Mouse (Mus musculus): ENCODE results near the gene Afap1. TPM values are rescaled to one million over a fixed set of nuclear protein-coding genes. Genes with fewer than 3 reads are reported as not detected.

The Afap1 gene
- total and polyA plus RNA-seq, 2 experiments: 0.55 to 0.73 TPM

DNA sequence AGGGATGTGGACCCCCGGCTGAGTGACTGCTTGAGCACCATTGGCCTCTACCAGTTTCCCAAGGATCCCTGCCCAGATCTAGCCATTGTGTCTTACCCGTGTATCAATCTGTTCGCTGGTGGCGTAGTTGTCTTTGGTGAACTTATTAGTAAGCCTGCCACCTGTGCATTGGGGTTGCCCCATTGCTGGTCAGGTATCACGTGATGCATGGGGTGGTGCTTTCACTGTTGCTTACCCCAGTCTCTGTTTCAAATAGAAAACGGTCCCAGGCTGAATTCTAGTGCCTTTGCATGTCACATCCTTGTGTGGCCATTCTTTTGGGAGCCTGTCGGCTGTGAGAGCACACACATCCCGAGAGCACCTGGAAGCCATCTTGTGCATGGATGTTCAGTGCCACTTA, 95.0 kb downstream of the Afap1 start:
- Histone ChIP-seq H3K36me3 (ENCODE audit: control insufficient read depth, insufficient read depth, low read length) (no peaks in the 10 kb centered on the region), H3K79me2 (ENCODE audit: control insufficient read depth, insufficient read depth, low read length) (no peaks in the 10 kb centered on the region), H3K4me3 (ENCODE audit: insufficient read depth, low read depth, low read length) (no peak overlapping the region), H3K4me1 (ENCODE audit: control insufficient read depth, insufficient read depth, low read length) (no peaks in the 10 kb centered on the region), H3K9ac (ENCODE audit: low read depth, low read length) (no peak overlapping the region), H3K27me3 (ENCODE audit: control insufficient read depth, insufficient read depth, low read length) (no peaks in the 10 kb centered on the region), H3K27ac (replicated peaks; ENCODE audit: insufficient read depth, low read depth, low read length) (no peak overlapping the region)
- DNase-seq (ENCODE audit: extremely low read depth, low read depth, low spot score): no peak
- TF ChIP-seq CTCF (IDR thresholded peaks at IDR 0.05; ENCODE audit: low read depth, low read length) (no peak), POLR2A (IDR thresholded peaks at IDR 0.05; ENCODE audit: extremely low read depth, insufficient read depth, low read length) (no peak)
- 91% methylated on average over 8 of the region's 8 CpGs for WGBS

DNA sequence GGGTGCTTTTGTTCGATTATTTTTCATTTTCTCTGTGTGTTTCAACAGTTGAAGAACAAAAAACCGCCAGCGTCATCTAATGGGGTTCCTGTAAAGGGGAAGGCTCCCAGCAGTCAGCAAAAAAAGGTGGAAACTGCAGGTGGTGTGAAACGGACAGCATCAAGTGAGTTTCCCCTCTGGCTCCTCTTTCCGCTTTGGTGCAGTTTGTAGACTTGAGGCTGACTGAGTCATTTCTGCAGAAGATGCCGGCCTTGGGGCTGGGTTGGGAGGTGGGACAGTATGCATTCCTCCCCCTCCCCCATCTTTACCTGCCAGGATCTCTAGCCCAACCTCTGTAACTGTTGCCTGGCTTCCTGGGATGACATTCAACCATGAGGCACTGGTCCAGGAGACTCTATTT, 96.4 kb downstream of the Afap1 start:
- H3K9ac ChIP-seq (ENCODE audit: low read depth, low read length): no peak overlapping the region
- H3K79me2 ChIP-seq (ENCODE audit: control insufficient read depth, insufficient read depth, low read length): no peaks in the 10 kb centered on the region

DNA sequence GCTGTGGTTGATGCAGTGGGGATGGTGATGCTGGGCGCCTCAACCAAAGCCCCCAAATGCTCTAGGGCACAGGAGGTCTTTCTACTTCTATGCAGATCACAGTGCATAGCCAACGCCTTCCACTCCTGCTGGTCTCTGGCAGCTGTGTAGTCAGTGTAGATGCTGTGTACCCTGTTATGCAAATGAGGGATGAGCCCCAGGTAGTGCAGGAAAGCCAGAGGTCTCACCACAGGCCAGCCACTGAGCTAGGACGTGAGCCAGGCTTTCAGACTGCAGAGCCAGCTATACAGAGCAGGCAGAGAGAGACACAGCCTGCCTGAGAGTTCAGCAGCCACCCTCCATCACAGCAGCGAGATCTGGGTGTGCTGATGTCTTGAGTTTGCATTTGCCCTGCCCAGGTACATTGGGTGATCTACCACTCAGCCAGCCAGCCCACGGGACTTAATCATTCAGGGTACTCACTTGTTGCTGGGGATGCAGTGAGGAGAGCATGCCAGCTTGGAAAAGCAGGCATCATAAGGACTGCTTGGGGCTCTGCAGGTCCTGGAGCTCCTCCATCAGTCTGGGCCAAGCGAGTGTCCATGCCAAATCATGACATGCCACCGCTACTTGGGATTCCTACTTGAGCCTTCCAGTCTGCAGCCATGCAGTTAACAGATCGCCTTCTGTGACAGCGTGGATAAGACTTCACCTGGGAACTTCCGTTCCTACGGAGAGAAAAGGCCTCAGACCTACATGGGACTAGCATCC, 97.0 kb downstream of the Afap1 start:
- H3K4me1 ChIP-seq (ENCODE audit: control insufficient read depth, insufficient read depth, low read length): no peaks in the 10 kb centered on the region
- 85% methylated on average over 11 of the region's 11 CpGs for WGBS
- H3K79me2 ChIP-seq (ENCODE audit: control insufficient read depth, insufficient read depth, low read length): no peaks in the 10 kb centered on the region
- H3K27me3 ChIP-seq (ENCODE audit: control insufficient read depth, insufficient read depth, low read length): no peaks in the 10 kb centered on the region
- H3K36me3 ChIP-seq (ENCODE audit: control insufficient read depth, insufficient read depth, low read length): no peaks in the 10 kb centered on the region
- H3K9ac ChIP-seq (ENCODE audit: low read depth, low read length): no peak overlapping the region
- no peak for TF ChIP-seq POLR2A (IDR thresholded peaks at IDR 0.05; ENCODE audit: extremely low read depth, insufficient read depth, low read length)
- no peak for TF ChIP-seq CTCF (IDR thresholded peaks at IDR 0.05; ENCODE audit: low read depth, low read length)
- no peak for DNase-seq (ENCODE audit: extremely low read depth, low read depth, low spot score)
- H3K4me3 ChIP-seq (ENCODE audit: insufficient read depth, low read depth, low read length): no peak overlapping the region
- no peak overlapping the region for H3K27ac ChIP-seq (replicated peaks; ENCODE audit: insufficient read depth, low read depth, low read length)

More for the DNA sequence above, 96.4 kb downstream of the Afap1 start:
- TF ChIP-seq POLR2A (IDR thresholded peaks at IDR 0.05; ENCODE audit: extremely low read depth, insufficient read depth, low read length): no peak
- TF ChIP-seq CTCF (IDR thresholded peaks at IDR 0.05; ENCODE audit: low read depth, low read length): no peak
- WGBS: 85% methylated on average over 6 of the region's 6 CpGs
- H3K4me1 ChIP-seq (ENCODE audit: control insufficient read depth, insufficient read depth, low read length): no peaks in the 10 kb centered on the region
- no peak for DNase-seq (ENCODE audit: extremely low read depth, low read depth, low spot score)
- H3K27ac ChIP-seq (replicated peaks; ENCODE audit: insufficient read depth, low read depth, low read length): no peak overlapping the region
- H3K36me3 ChIP-seq (ENCODE audit: control insufficient read depth, insufficient read depth, low read length): no peaks in the 10 kb centered on the region
- H3K27me3 ChIP-seq (ENCODE audit: control insufficient read depth, insufficient read depth, low read length): no peaks in the 10 kb centered on the region
- no peak overlapping the region for H3K4me3 ChIP-seq (ENCODE audit: insufficient read depth, low read depth, low read length)

DNA sequence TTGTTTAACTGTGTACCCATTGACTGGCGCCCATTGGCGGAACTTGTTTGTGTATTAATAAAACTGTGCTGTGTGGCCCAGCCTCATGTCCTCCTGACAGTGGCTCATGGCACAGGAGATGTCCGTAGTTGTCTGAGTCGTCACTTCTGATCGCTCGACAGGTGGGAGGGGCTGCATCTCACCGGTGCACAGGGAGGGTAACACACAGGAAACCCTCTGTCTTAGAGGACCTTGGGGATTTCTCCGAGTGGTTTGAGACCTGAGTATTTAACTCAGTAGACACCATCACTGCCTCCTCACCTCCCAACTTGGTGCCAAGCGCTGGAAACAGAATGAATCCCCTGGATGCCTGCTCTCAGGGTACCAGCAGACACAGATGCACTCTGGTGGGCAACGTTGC, 110.7 kb downstream of the Afap1 start:
- Histone ChIP-seq H3K4me3 (ENCODE audit: insufficient read depth, low read depth, low read length) (no peak overlapping the region), H3K27ac (replicated peaks; ENCODE audit: insufficient read depth, low read depth, low read length) (no peak overlapping the region), H3K4me1 (ENCODE audit: control insufficient read depth, insufficient read depth, low read length) (no peaks in the 10 kb centered on the region), H3K27me3 (ENCODE audit: control insufficient read depth, insufficient read depth, low read length) (no peaks in the 10 kb centered on the region), H3K79me2 (ENCODE audit: control insufficient read depth, insufficient read depth, low read length) (no peaks in the 10 kb centered on the region), H3K9ac (ENCODE audit: low read depth, low read length) (no peak overlapping the region), H3K36me3 (ENCODE audit: control insufficient read depth, insufficient read depth, low read length) (no peaks in the 10 kb centered on the region)
- TF ChIP-seq CTCF (IDR thresholded peaks at IDR 0.05; ENCODE audit: low read depth, low read length) (no peak), POLR2A (IDR thresholded peaks at IDR 0.05; ENCODE audit: extremely low read depth, insufficient read depth, low read length) (no peak)
- 78% methylated on average over 10 of the region's 10 CpGs for WGBS
- DNase-seq (ENCODE audit: extremely low read depth, low read depth, low spot score): no peak

DNA sequence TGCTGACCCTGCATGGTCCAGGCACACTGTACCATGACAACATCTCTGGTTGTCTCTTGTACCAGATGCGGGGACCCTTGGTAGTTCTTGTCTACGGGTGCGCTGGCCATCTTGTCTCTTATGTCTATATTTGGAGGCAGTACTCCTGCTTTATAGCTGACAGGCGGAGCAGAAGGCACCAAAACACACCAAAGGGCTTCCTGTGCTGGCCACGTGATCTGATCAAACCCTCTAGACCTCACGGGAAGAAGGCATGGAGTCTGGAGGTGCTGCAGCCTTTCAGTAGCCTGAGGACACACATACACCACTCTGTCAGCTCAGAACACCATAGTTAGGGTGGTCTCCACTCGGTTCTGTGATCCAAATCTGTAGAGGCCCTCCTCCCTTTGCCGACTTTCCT, 113.0 kb downstream of the Afap1 start:
- H3K27ac ChIP-seq (replicated peaks; ENCODE audit: insufficient read depth, low read depth, low read length): no peak overlapping the region
- TF ChIP-seq POLR2A (IDR thresholded peaks at IDR 0.05; ENCODE audit: extremely low read depth, insufficient read depth, low read length) (no peak), CTCF (IDR thresholded peaks at IDR 0.05; ENCODE audit: low read depth, low read length) (no peak)
- 63% methylated on average over 8 of the region's 8 CpGs for WGBS
- DNase-seq (ENCODE audit: extremely low read depth, low read depth, low spot score): no peak
- H3K36me3 ChIP-seq (ENCODE audit: control insufficient read depth, insufficient read depth, low read length): no peaks in the 10 kb centered on the region
- H3K4me3 ChIP-seq (ENCODE audit: insufficient read depth, low read depth, low read length): no peak overlapping the region
- H3K9ac ChIP-seq (ENCODE audit: low read depth, low read length): no peak overlapping the region
- no peaks in the 10 kb centered on the region for H3K4me1 ChIP-seq (ENCODE audit: control insufficient read depth, insufficient read depth, low read length)
- no peaks in the 10 kb centered on the region for H3K27me3 ChIP-seq (ENCODE audit: control insufficient read depth, insufficient read depth, low read length)
- H3K79me2 ChIP-seq (ENCODE audit: control insufficient read depth, insufficient read depth, low read length): no peaks in the 10 kb centered on the region

DNA sequence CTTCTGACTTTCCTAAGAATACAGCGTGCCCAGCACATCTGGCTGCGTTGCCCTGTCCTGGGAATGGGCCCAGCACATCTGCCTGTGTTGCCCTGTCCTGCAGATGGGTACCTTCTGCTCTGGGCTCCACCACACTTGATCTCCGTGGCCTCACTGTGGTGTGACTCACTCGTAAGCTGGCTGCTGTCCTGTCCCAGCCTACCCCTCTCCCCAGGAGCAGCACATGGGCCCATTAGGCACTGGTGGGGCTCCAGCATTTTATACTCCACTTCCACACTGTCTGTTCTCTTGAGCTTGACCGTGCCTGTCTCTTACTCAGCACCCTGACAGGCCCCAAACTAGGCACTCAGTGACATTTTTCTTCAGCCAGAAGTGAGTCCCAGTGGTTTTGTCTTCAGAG, 113.5 kb downstream of the Afap1 start:
- no peak overlapping the region for H3K9ac ChIP-seq (ENCODE audit: low read depth, low read length)
- TF ChIP-seq POLR2A (IDR thresholded peaks at IDR 0.05; ENCODE audit: extremely low read depth, insufficient read depth, low read length) (no peak), CTCF (IDR thresholded peaks at IDR 0.05; ENCODE audit: low read depth, low read length) (no peak)
- H3K79me2 ChIP-seq (ENCODE audit: control insufficient read depth, insufficient read depth, low read length): no peaks in the 10 kb centered on the region
- H3K27me3 ChIP-seq (ENCODE audit: control insufficient read depth, insufficient read depth, low read length): no peaks in the 10 kb centered on the region
- no peak for DNase-seq (ENCODE audit: extremely low read depth, low read depth, low spot score)
- no peaks in the 10 kb centered on the region for H3K4me1 ChIP-seq (ENCODE audit: control insufficient read depth, insufficient read depth, low read length)
- H3K36me3 ChIP-seq (ENCODE audit: control insufficient read depth, insufficient read depth, low read length): no peaks in the 10 kb centered on the region
- WGBS: 75% methylated on average over 5 of the region's 5 CpGs
- no peak overlapping the region for H3K4me3 ChIP-seq (ENCODE audit: insufficient read depth, low read depth, low read length)
- no peak overlapping the region for H3K27ac ChIP-seq (replicated peaks; ENCODE audit: insufficient read depth, low read depth, low read length)
